Mouse (Mus musculus) kidney, embryonic 16.5 days (tissue): ENCODE results near the gene Hipk4. TPM values are rescaled to one million over a fixed set of nuclear protein-coding genes. Genes with fewer than 3 reads are reported as not detected.
"Not testable (repeated sequence)": the region's sequence is repeated elsewhere in the genome, so short reads cannot be mapped to it uniquely, and the experiment has no call there.

Experiments
- ATAC-seq: fragments of 200-750 bp; cut with Nextera tagmentation; 2 replicates; pipeline ENCODE4 v1.8.0; 2017; ENCODE audit warnings: moderate TSS enrichment; ENCODE audit not compliant: low FRiP score, low TSS enrichment
- H3K27ac ChIP-seq: fragments of 300-500 bp; sonication (generic); 2 replicates; pipeline ENCODE4 v1.5.1; 2014; ENCODE audit warnings: low read length
- H3K27me3 ChIP-seq: fragments of 300-500 bp; sonication (generic); 2 replicates; pipeline ENCODE4 v1.6.1; 2014; ENCODE audit warnings: low read length, control low read depth, mixed read lengths; ENCODE audit not compliant: insufficient read depth
- H3K36me3 ChIP-seq: fragments of 300-500 bp; sonication (generic); 2 replicates; pipeline ENCODE4 v1.6.1; 2014; ENCODE audit warnings: low read length, control low read depth, mixed read lengths; ENCODE audit not compliant: insufficient read depth
- H3K4me1 ChIP-seq: fragments of 300-500 bp; sonication (generic); 2 replicates; pipeline ENCODE4 v1.6.1; 2014; ENCODE audit warnings: low read length, control low read depth, mixed read lengths; ENCODE audit not compliant: insufficient read depth
- H3K4me2 ChIP-seq: fragments of 300-500 bp; sonication (generic); replicated peaks from 2 replicates; pipeline ENCODE4 v1.6.1; 2014; ENCODE audit warnings: low read depth, low read length
- H3K4me3 ChIP-seq: fragments of 300-500 bp; sonication (generic); 2 replicates; pipeline ENCODE4 v1.5.1; 2014; ENCODE audit warnings: mild to moderate bottlenecking, low read length
- H3K9ac ChIP-seq: fragments of 300-500 bp; sonication (generic); replicated peaks from 2 replicates; pipeline ENCODE4 v1.6.1; 2014; ENCODE audit warnings: low read length
- H3K9me3 ChIP-seq: fragments of 300-500 bp; sonication (generic); 2 replicates; pipeline ENCODE4 v1.6.1; 2016; ENCODE audit warnings: low read length, control low read depth
- WGBS: fragments of 180-500 bp; shearing (Covaris S2); extraction: QIAGEN DNeasy Blood & Tissue Kit; methylation state at CpG from one replicate; pipeline ENCODE4 v1.1.7; 2014; 5-methylcytosine and 5-hydroxymethylcytosine counted together
- polyA plus RNA-seq: library from polyadenylated mRNA; unstranded; fragments of >200 nt; fragmentation: Nextera tagmentation; extraction: Ambion mirVana; gene quantifications from 2 replicates; pipeline ENCODE4 v1.2.1, GENCODE M21; 2015

The Hipk4 gene
- polyA plus RNA-seq, 1 experiment from 2014 or later: 0.70 TPM

- Histone ChIP-seq H3K27me3 (no peaks in the 10 kb centered on the region), H3K27ac (no peak overlapping the region), H3K36me3 (peaks cover 10% of the 10 kb centered on the region), H3K9ac (no peak overlapping the region), H3K9me3 (no peaks in the 10 kb centered on the region), H3K4me3 (no peak overlapping the region), H3K4me1 (peaks cover 32% of the 10 kb centered on the region), H3K4me2 (no peak overlapping the region)
- no peak for ATAC-seq
- WGBS: 69% methylated on average over 3 of the region's 3 CpGs
Measured at GRCm38 (mm10) chr7:27493022-27493421, 30.0 kb upstream of the Hipk4 start.

- H3K4me1 ChIP-seq: peaks cover 28% of the 10 kb centered on the region
- no peaks in the 10 kb centered on the region for H3K27me3 ChIP-seq
- H3K27ac ChIP-seq: no peak overlapping the region
- H3K36me3 ChIP-seq: peaks cover 10% of the 10 kb centered on the region
- H3K4me2 ChIP-seq: no peak overlapping the region
- ATAC-seq: no peak
- H3K9ac ChIP-seq: no peak overlapping the region
- no peak overlapping the region for H3K4me3 ChIP-seq
- no peaks in the 10 kb centered on the region for H3K9me3 ChIP-seq
- WGBS: 81% methylated on average over 5 of the region's 5 CpGs
Measured at GRCm38 (mm10) chr7:27493450-27493849, 29.6 kb upstream of the Hipk4 start.

GRCm38 (mm10) chr7:27494659-27495367, 28.3 kb upstream of the Hipk4 start:
- H3K27me3 ChIP-seq, ATAC-seq, H3K9ac ChIP-seq, H3K4me2 ChIP-seq, H3K27ac ChIP-seq, H3K36me3 ChIP-seq, H3K4me3 ChIP-seq, H3K9me3 ChIP-seq: not testable (repeated sequence)
- WGBS: 91% methylated on average over 8 of the region's 9 CpGs
- peaks cover 14% of the 10 kb centered on the region for H3K4me1 ChIP-seq

- no peaks in the 10 kb centered on the region for H3K9me3 ChIP-seq
- no peak within 1 kb of the TSS for H3K4me2 ChIP-seq
- no peak within 1 kb of the TSS for H3K9ac ChIP-seq
- H3K4me1 ChIP-seq: no peaks in the 10 kb centered on the region
- no peaks in the 10 kb centered on the region for H3K36me3 ChIP-seq
- WGBS: 43% methylated on average over 3 of the region's 3 CpGs
- no peak within 1 kb of the TSS for H3K4me3 ChIP-seq
- H3K27ac ChIP-seq: no peak within 1 kb of the TSS
- peak; percentile 26; the same call in 1 of the 2 replicates for ATAC-seq
- no peaks in the 10 kb centered on the region for H3K27me3 ChIP-seq
Measured at GRCm38 (mm10) chr7:27499036-27499435, 24.0 kb upstream of the Hipk4 start, which contains the start of gene Prx. Gene Prx, plus strand, starts transcription at chr7:27499324.

- Histone ChIP-seq H3K9me3 (no peaks in the 10 kb centered on the region), H3K4me1 (peaks cover 6% of the 10 kb centered on the region), H3K4me3 (no peak overlapping the region), H3K27ac (0 out of 2 replicates have a peak overlapping the region, but pooled peaks have one; percentile 15), H3K9ac (no peak overlapping the region), H3K36me3 (no peaks in the 10 kb centered on the region), H3K27me3 (no peaks in the 10 kb centered on the region), H3K4me2 (no peak overlapping the region)
- no peak for ATAC-seq
- WGBS: 68% methylated on average over 4 of the region's 4 CpGs
Measured at GRCm38 (mm10) chr7:27501620-27502019, 21.4 kb upstream of the Hipk4 start.

- Histone ChIP-seq H3K4me1 (peaks cover 18% of the 10 kb centered on the region), H3K4me3 (peak overlapping the region; percentile 73), H3K27ac (peak overlapping the region; percentile 100), H3K4me2 (peak overlapping the region; percentile 79), H3K9ac (no peak overlapping the region; the same call in none of the 2 replicates), H3K27me3 (no peaks in the 10 kb centered on the region), H3K36me3 (no peaks in the 10 kb centered on the region), H3K9me3 (no peaks in the 10 kb centered on the region)
- ATAC-seq: no peak
- WGBS: 42% methylated on average over 9 of the region's 9 CpGs
Measured at GRCm38 (mm10) chr7:27506765-27507370, 16.2 kb upstream of the Hipk4 start.

- Histone ChIP-seq H3K27ac (peak overlapping the region; percentile 100), H3K4me1 (peaks cover 18% of the 10 kb centered on the region), H3K4me2 (peak overlapping the region; percentile 79), H3K36me3 (no peaks in the 10 kb centered on the region), H3K9ac (peak overlapping the region; percentile 90), H3K27me3 (no peaks in the 10 kb centered on the region), H3K9me3 (no peaks in the 10 kb centered on the region), H3K4me3 (peak overlapping the region; percentile 73)
- WGBS: under 1% methylated on average over 51 of the region's 54 CpGs
- peak; percentile 94 for ATAC-seq
Measured at GRCm38 (mm10) chr7:27507711-27508647, 15.1 kb upstream of the Hipk4 start.

- H3K4me3 ChIP-seq: peak overlapping the region; percentile 73
- no peaks in the 10 kb centered on the region for H3K36me3 ChIP-seq
- H3K27ac ChIP-seq: peak overlapping the region; percentile 100
- WGBS: 20% methylated on average over 6 of the region's 6 CpGs
- peak overlapping the region; percentile 79 for H3K4me2 ChIP-seq
- ATAC-seq: peak; percentile 72
- H3K9me3 ChIP-seq: no peaks in the 10 kb centered on the region
- peak overlapping the region; percentile 55; the same call in 1 of the 2 replicates for H3K9ac ChIP-seq
- peaks cover 18% of the 10 kb centered on the region for H3K4me1 ChIP-seq
- H3K27me3 ChIP-seq: no peaks in the 10 kb centered on the region
Measured at GRCm38 (mm10) chr7:27508648-27509005, 14.4 kb upstream of the Hipk4 start.

GRCm38 (mm10) chr7:27510809-27511208, 12.3 kb upstream of the Hipk4 start:
- 92% methylated on average over 2 of the region's 2 CpGs for WGBS
- H3K36me3 ChIP-seq: no peaks in the 10 kb centered on the region
- H3K4me1 ChIP-seq: peaks cover 18% of the 10 kb centered on the region

More at GRCm38 (mm10) chr7:27510809-27511208, 12.3 kb upstream of the Hipk4 start:
- no peaks in the 10 kb centered on the region for H3K9me3 ChIP-seq
- no peak for ATAC-seq
- no peak overlapping the region for H3K27ac ChIP-seq
- H3K4me2 ChIP-seq: no peak overlapping the region
- H3K27me3 ChIP-seq: no peaks in the 10 kb centered on the region
- no peak overlapping the region for H3K9ac ChIP-seq
- no peak overlapping the region for H3K4me3 ChIP-seq
